Mouse (Mus musculus) adrenal gland, postnatal 14 days (tissue): ENCODE results near the gene Hdc. TPM values are rescaled to one million over a fixed set of nuclear protein-coding genes. Genes with fewer than 3 reads are reported as not detected.

ENCODE experiments used
- DNase-seq: peaks from one replicate; pipeline ENCODE4 v3.0.0; 2021; ENCODE audit warnings: mixed read lengths
- total RNA-seq: library from RNA; stranded (reverse); gene quantifications from 2 replicates; pipeline ENCODE4 v1.2.3, GENCODE M21; 2021

Gene Hdc
- total RNA-seq, 1 experiment from 2014 or later: 11.8 TPM

- peak; percentile 67 for DNase-seq
Measured at GRCm38 (mm10) chr2:126552357-126553290, 66.5 kb downstream of the Hdc start, which contains the start of gene Slc27a2. Slc27a2 (plus strand) TSS chr2:126552407.

- no peak for DNase-seq
Measured at GRCm38 (mm10) chr2:126551896-126552295, 67.2 kb downstream of the Hdc start.

GRCm38 (mm10) chr2:126551244-126551890, 67.7 kb downstream of the Hdc start:
- no peak for DNase-seq

GRCm38 (mm10) chr2:126549681-126550080, 69.4 kb downstream of the Hdc start:
- DNase-seq: no peak

GRCm38 (mm10) chr2:126546392-126546791, 72.7 kb downstream of the Hdc start:
- no peak for DNase-seq

- DNase-seq: no peak
Measured at GRCm38 (mm10) chr2:126545297-126545696, 73.8 kb downstream of the Hdc start.

Other genes with a start within 250 kb of the Hdc start
- gene Atp8b4, start 118.6 kb downstream of the Hdc start, total RNA-seq: 0.70 and 2.0 TPM in 2 replicates
- 68.8 and 158 TPM in 2 replicates for gene Slc27a2, start 66.9 kb downstream of the Hdc start, total RNA-seq
- gene Gabpb1, start 57.0 kb upstream of the Hdc start, total RNA-seq: 18.7 and 19.9 TPM in 2 replicates
- 65.5 and 69.2 TPM in 2 replicates for gene Usp8, start 88.0 kb upstream of the Hdc start, total RNA-seq
- not detected in 2 replicates for gene Usp50, start 164.2 kb upstream of the Hdc start, total RNA-seq